Mouse (Mus musculus) midbrain, embryonic 11.5 days (tissue): ENCODE measurements around the gene Mcm3. TPM values are rescaled to one million over a fixed set of nuclear protein-coding genes. Genes with fewer than 3 reads are reported as not detected.
A peak's percentile ranks its signal among the peaks of the same experiment; 100 is the strongest.

Source experiments
- ATAC-seq: fragments of 200-750 bp; cut with Nextera tagmentation; 2 replicates; pipeline ENCODE4 v1.8.0; 2017; ENCODE audit warnings: moderate TSS enrichment, moderate library complexity; ENCODE audit not compliant: low FRiP score
- DNase-seq: peaks from one replicate; pipeline ENCODE4 v3.0.0; 2015; ENCODE audit warnings: low spot score; ENCODE audit errors: missing footprints
- H3K27ac ChIP-seq: fragments of 300-500 bp; sonication (generic); 2 replicates; pipeline ENCODE4 v1.5.1; 2014; ENCODE audit warnings: low read depth, low read length
- H3K27me3 ChIP-seq: fragments of 300-500 bp; sonication (generic); 2 replicates; pipeline ENCODE4 v1.6.1; 2014; ENCODE audit warnings: mild to moderate bottlenecking, low read length, moderate library complexity, mixed read lengths; ENCODE audit not compliant: control insufficient read depth, insufficient read depth
- H3K36me3 ChIP-seq: fragments of 300-500 bp; sonication (generic); 2 replicates; pipeline ENCODE4 v1.6.1; 2014; ENCODE audit warnings: mild to moderate bottlenecking, low read length, moderate library complexity, mixed read lengths; ENCODE audit not compliant: control insufficient read depth, insufficient read depth
- H3K4me1 ChIP-seq: fragments of 300-500 bp; sonication (generic); 2 replicates; pipeline ENCODE4 v1.6.1; 2014; ENCODE audit warnings: low read length; ENCODE audit not compliant: control insufficient read depth, insufficient read depth
- H3K4me2 ChIP-seq: fragments of 300-500 bp; sonication (generic); 2 replicates; pipeline ENCODE4 v1.6.1; 2014; ENCODE audit warnings: mild to moderate bottlenecking, moderate library complexity
- H3K4me3 ChIP-seq: fragments of 300-500 bp; sonication (generic); 2 replicates; pipeline ENCODE4 v1.5.1; 2014; ENCODE audit warnings: low read depth, low read length
- H3K9ac ChIP-seq: fragments of 300-500 bp; sonication (generic); 2 replicates; pipeline ENCODE4 v1.6.1; 2014; ENCODE audit warnings: low read length
- H3K9me3 ChIP-seq: fragments of 300-500 bp; sonication (generic); 2 replicates; pipeline ENCODE4 v1.6.1; 2016; ENCODE audit warnings: low read length; ENCODE audit not compliant: control insufficient read depth
- WGBS: fragments of 180-500 bp; shearing (Covaris S2); extraction: QIAGEN DNeasy Blood & Tissue Kit; methylation state at CpG from one replicate; pipeline ENCODE4 v1.1.7; 2014; 5-methylcytosine and 5-hydroxymethylcytosine counted together
- polyA plus RNA-seq: library from polyadenylated mRNA; unstranded; fragments of >200 nt; fragmentation: Nextera tagmentation; extraction: Ambion mirVana; gene quantifications from 2 replicates; pipeline ENCODE4 v1.2.1, GENCODE M21; 2014

Mcm3 gene
- polyA plus RNA-seq, 1 experiment from 2014 or later: 210 TPM

- no peaks in the 10 kb centered on the region for H3K9me3 ChIP-seq
- no peak overlapping the region for H3K9ac ChIP-seq
- DNase-seq (peak; percentile 72), ATAC-seq (no peak)
- peaks cover 16% of the 10 kb centered on the region for H3K36me3 ChIP-seq
- no peak overlapping the region for H3K4me3 ChIP-seq
- no peak overlapping the region for H3K27ac ChIP-seq
- H3K4me1 ChIP-seq: peaks cover 8% of the 10 kb centered on the region
- no peak overlapping the region for H3K4me2 ChIP-seq
- H3K27me3 ChIP-seq: no peaks in the 10 kb centered on the region
- 55% methylated on average over 12 of the region's 12 CpGs for WGBS
These were observed 2.5 kb downstream of the Mcm3 start for GRCm38 (mm10) chr1:20817596-20817995.

- WGBS: 84% methylated on average over 9 of the region's 9 CpGs
- no peak overlapping the region for H3K4me2 ChIP-seq
These were observed 2.9 kb downstream of the Mcm3 start for GRCm38 (mm10) chr1:20817172-20817571.

GRCm38 (mm10) chr1:20814521-20814920, 5.6 kb downstream of the Mcm3 start:
- ATAC-seq (no peak), DNase-seq (peak; percentile 45)
- 92% methylated on average over 8 of the region's 8 CpGs for WGBS
- peaks cover 40% of the 10 kb centered on the region for H3K36me3 ChIP-seq
- H3K4me2 ChIP-seq: no peak overlapping the region
- no peak overlapping the region for H3K4me3 ChIP-seq
- peaks cover 8% of the 10 kb centered on the region for H3K4me1 ChIP-seq
- H3K27me3 ChIP-seq: no peaks in the 10 kb centered on the region
- no peak overlapping the region for H3K27ac ChIP-seq
- no peak overlapping the region for H3K9ac ChIP-seq
- no peaks in the 10 kb centered on the region for H3K9me3 ChIP-seq

More at GRCm38 (mm10) chr1:20817172-20817571, 2.9 kb downstream of the Mcm3 start:
- Histone ChIP-seq H3K27ac (no peak overlapping the region), H3K4me3 (no peak overlapping the region), H3K9me3 (no peaks in the 10 kb centered on the region), H3K9ac (no peak overlapping the region), H3K4me1 (peaks cover 8% of the 10 kb centered on the region), H3K36me3 (peaks cover 20% of the 10 kb centered on the region), H3K27me3 (no peaks in the 10 kb centered on the region)
- no peak for ATAC-seq
- DNase-seq: peak; percentile 51

- no peak for DNase-seq
- peaks cover 47% of the 10 kb centered on the region for H3K36me3 ChIP-seq
- 94% methylated on average over 10 of the region's 10 CpGs for WGBS
These were observed 15.6 kb downstream of the Mcm3 start for GRCm38 (mm10) chr1:20804526-20804925.

GRCm38 (mm10) chr1:20801682-20802390, 18.3 kb downstream of the Mcm3 start:
- Histone ChIP-seq H3K36me3 (peaks cover 35% of the 10 kb centered on the region), H3K9ac (no peak overlapping the region; the same call in 1 of the 2 replicates), H3K4me1 (no peaks in the 10 kb centered on the region), H3K9me3 (no peaks in the 10 kb centered on the region), H3K27ac (no peak overlapping the region), H3K4me3 (no peak overlapping the region), H3K4me2 (no peak overlapping the region), H3K27me3 (no peaks in the 10 kb centered on the region)
- ATAC-seq (peak; percentile 56; the same call in 1 of the 2 replicates), DNase-seq (peak; percentile 88)
- 84% methylated on average over 8 of the region's 8 CpGs for WGBS

More at GRCm38 (mm10) chr1:20804526-20804925, 15.6 kb downstream of the Mcm3 start:
- no peak overlapping the region for H3K4me2 ChIP-seq
- H3K9me3 ChIP-seq: no peaks in the 10 kb centered on the region
- no peak overlapping the region for H3K9ac ChIP-seq
- H3K27me3 ChIP-seq: no peaks in the 10 kb centered on the region
- H3K4me3 ChIP-seq: no peak overlapping the region
- no peak overlapping the region for H3K27ac ChIP-seq
- no peak for ATAC-seq
- no peaks in the 10 kb centered on the region for H3K4me1 ChIP-seq

GRCm38 (mm10) chr1:20801275-20801674, 18.8 kb downstream of the Mcm3 start:
- H3K9me3 ChIP-seq: no peaks in the 10 kb centered on the region
- 92% methylated on average over 2 of the region's 2 CpGs for WGBS
- H3K27ac ChIP-seq: no peak overlapping the region
- DNase-seq (no peak), ATAC-seq (no peak; the same call in 1 of the 2 replicates)
- no peaks in the 10 kb centered on the region for H3K27me3 ChIP-seq
- H3K9ac ChIP-seq: no peak overlapping the region; the same call in 1 of the 2 replicates
- H3K4me2 ChIP-seq: no peak overlapping the region
- peaks cover 30% of the 10 kb centered on the region for H3K36me3 ChIP-seq
- no peaks in the 10 kb centered on the region for H3K4me1 ChIP-seq
- no peak overlapping the region for H3K4me3 ChIP-seq

GRCm38 (mm10) chr1:20795178-20795577, 24.9 kb downstream of the Mcm3 start:
- WGBS: 94% methylated on average over 5 of the region's 5 CpGs

GRCm38 (mm10) chr1:20794760-20795159, 25.4 kb downstream of the Mcm3 start:
- no peak for DNase-seq
- H3K4me2 ChIP-seq: no peak overlapping the region
- ATAC-seq: no peak
- H3K4me1 ChIP-seq: no peaks in the 10 kb centered on the region
- no peaks in the 10 kb centered on the region for H3K27me3 ChIP-seq
- H3K4me3 ChIP-seq: no peak overlapping the region
- H3K36me3 ChIP-seq: 0 out of 2 replicates have a peak, but pooled peaks cover 2% of the 10 kb centered on the region
- no peaks in the 10 kb centered on the region for H3K9me3 ChIP-seq
- no peak overlapping the region for H3K27ac ChIP-seq
- H3K9ac ChIP-seq: no peak overlapping the region
- WGBS: 92% methylated on average over 4 of the region's 4 CpGs

More at GRCm38 (mm10) chr1:20795178-20795577, 24.9 kb downstream of the Mcm3 start:
- H3K4me3 ChIP-seq: no peak overlapping the region
- no peaks in the 10 kb centered on the region for H3K9me3 ChIP-seq
- no peaks in the 10 kb centered on the region for H3K27me3 ChIP-seq
- H3K36me3 ChIP-seq: 0 out of 2 replicates have a peak, but pooled peaks cover 2% of the 10 kb centered on the region
- H3K27ac ChIP-seq: no peak overlapping the region
- DNase-seq (no peak), ATAC-seq (no peak)
- no peak overlapping the region for H3K4me2 ChIP-seq
- H3K4me1 ChIP-seq: no peaks in the 10 kb centered on the region
- no peak overlapping the region for H3K9ac ChIP-seq

GRCm38 (mm10) chr1:20791414-20791813, 28.7 kb downstream of the Mcm3 start:
- no peaks in the 10 kb centered on the region for H3K4me1 ChIP-seq
- no peak overlapping the region for H3K4me3 ChIP-seq
- no peak overlapping the region for H3K4me2 ChIP-seq
- no peak overlapping the region for H3K9ac ChIP-seq
- ATAC-seq: no peak
- no peaks in the 10 kb centered on the region for H3K27me3 ChIP-seq
- no peaks in the 10 kb centered on the region for H3K36me3 ChIP-seq
- WGBS: 77% methylated on average over 7 of the region's 7 CpGs
- H3K9me3 ChIP-seq: no peaks in the 10 kb centered on the region
- DNase-seq: peak; percentile 64
- no peak overlapping the region for H3K27ac ChIP-seq
